Mouse (Mus musculus): ENCODE data around the gene Smim20. TPM values are rescaled to one million over a fixed set of nuclear protein-coding genes. Genes with fewer than 3 reads are reported as not detected.

The Smim20 gene
- polyA plus RNA-seq, 1 experiment = 23.9 TPM

- WGBS = 76% methylated on average over 7 of the region's 7 CpGs
- DNase-seq (ENCODE audit: low read depth in 1 of 2, low spot score in 2 of 2) = no peak
- H3K27me3 ChIP-seq (ENCODE audit: control insufficient read depth, insufficient read depth, low read length) = no peaks in the 10 kb centered on the region
- no peak overlapping the region for H3K27ac ChIP-seq (ENCODE audit: insufficient read depth, low read length)
- H3K36me3 ChIP-seq (ENCODE audit: control insufficient read depth, insufficient read depth, low read length) = no peaks in the 10 kb centered on the region
- H3K4me1 ChIP-seq (ENCODE audit: control insufficient read depth, insufficient read depth, insufficient read length) = no peaks in the 10 kb centered on the region
- no peak for TF ChIP-seq CTCF (IDR thresholded peaks at IDR 0.05; ENCODE audit: extremely low read depth, insufficient read depth, insufficient read length, insufficient replicate concordance)
- TF ChIP-seq POLR2A (IDR thresholded peaks at IDR 0.05; ENCODE audit: low read depth, low read length) = no peak
- no peak overlapping the region for H3K4me3 ChIP-seq (ENCODE audit: extremely low read depth, insufficient read depth, insufficient read length)
Measured at GRCm38 (mm10) chr5:53317885-53318466, 51.1 kb downstream of the Smim20 start.

- WGBS = 88% methylated on average over 3 of the region's 3 CpGs
- no peaks in the 10 kb centered on the region for H3K4me1 ChIP-seq (ENCODE audit: control insufficient read depth, insufficient read depth, insufficient read length)
- no peak overlapping the region for H3K27ac ChIP-seq (ENCODE audit: insufficient read depth, low read length)
- H3K36me3 ChIP-seq (ENCODE audit: control insufficient read depth, insufficient read depth, low read length) = no peaks in the 10 kb centered on the region
- no peak for DNase-seq (ENCODE audit: low read depth in 1 of 2, low spot score in 2 of 2)
- no peak for TF ChIP-seq CTCF (IDR thresholded peaks at IDR 0.05; ENCODE audit: extremely low read depth, insufficient read depth, insufficient read length, insufficient replicate concordance)
- no peak for TF ChIP-seq POLR2A (IDR thresholded peaks at IDR 0.05; ENCODE audit: low read depth, low read length)
- H3K4me3 ChIP-seq (ENCODE audit: extremely low read depth, insufficient read depth, insufficient read length) = no peak overlapping the region
- no peaks in the 10 kb centered on the region for H3K27me3 ChIP-seq (ENCODE audit: control insufficient read depth, insufficient read depth, low read length)
Measured at GRCm38 (mm10) chr5:53320331-53320730, 53.4 kb downstream of the Smim20 start.

- no peaks in the 10 kb centered on the region for H3K27me3 ChIP-seq (ENCODE audit: control insufficient read depth, insufficient read depth, low read length)
- WGBS = 90% methylated on average over 9 of the region's 9 CpGs
Measured at GRCm38 (mm10) chr5:53321901-53322300, 55.0 kb downstream of the Smim20 start.

GRCm38 (mm10) chr5:53322471-53322870 is 55.6 kb downstream of the Smim20 start:
- no peaks in the 10 kb centered on the region for H3K4me1 ChIP-seq (ENCODE audit: control insufficient read depth, insufficient read depth, insufficient read length)
- 80% methylated on average over 11 of the region's 11 CpGs for WGBS
- no peak for DNase-seq (ENCODE audit: low read depth in 1 of 2, low spot score in 2 of 2)
- no peak overlapping the region for H3K4me3 ChIP-seq (ENCODE audit: extremely low read depth, insufficient read depth, insufficient read length)
- no peak overlapping the region for H3K27ac ChIP-seq (ENCODE audit: insufficient read depth, low read length)
- H3K27me3 ChIP-seq (ENCODE audit: control insufficient read depth, insufficient read depth, low read length) = no peaks in the 10 kb centered on the region
- TF ChIP-seq POLR2A (IDR thresholded peaks at IDR 0.05; ENCODE audit: low read depth, low read length) = no peak
- no peak for TF ChIP-seq CTCF (IDR thresholded peaks at IDR 0.05; ENCODE audit: extremely low read depth, insufficient read depth, insufficient read length, insufficient replicate concordance)
- no peaks in the 10 kb centered on the region for H3K36me3 ChIP-seq (ENCODE audit: control insufficient read depth, insufficient read depth, low read length)

More at GRCm38 (mm10) chr5:53321901-53322300, 55.0 kb downstream of the Smim20 start:
- DNase-seq (ENCODE audit: low read depth in 1 of 2, low spot score in 2 of 2) = no peak
- Histone ChIP-seq H3K36me3 (ENCODE audit: control insufficient read depth, insufficient read depth, low read length) (no peaks in the 10 kb centered on the region), H3K27ac (ENCODE audit: insufficient read depth, low read length) (no peak overlapping the region), H3K4me3 (ENCODE audit: extremely low read depth, insufficient read depth, insufficient read length) (no peak overlapping the region), H3K4me1 (ENCODE audit: control insufficient read depth, insufficient read depth, insufficient read length) (no peaks in the 10 kb centered on the region)
- TF ChIP-seq POLR2A (IDR thresholded peaks at IDR 0.05; ENCODE audit: low read depth, low read length) = no peak
- TF ChIP-seq CTCF (IDR thresholded peaks at IDR 0.05; ENCODE audit: extremely low read depth, insufficient read depth, insufficient read length, insufficient replicate concordance) = no peak

GRCm38 (mm10) chr5:53323121-53323520 is 56.2 kb downstream of the Smim20 start:
- DNase-seq (ENCODE audit: low read depth in 1 of 2, low spot score in 2 of 2) = no peak
- no peak overlapping the region for H3K27ac ChIP-seq (ENCODE audit: insufficient read depth, low read length)
- H3K4me3 ChIP-seq (ENCODE audit: extremely low read depth, insufficient read depth, insufficient read length) = no peak overlapping the region
- H3K27me3 ChIP-seq (ENCODE audit: control insufficient read depth, insufficient read depth, low read length) = no peaks in the 10 kb centered on the region
- H3K36me3 ChIP-seq (ENCODE audit: control insufficient read depth, insufficient read depth, low read length) = no peaks in the 10 kb centered on the region
- no peak for TF ChIP-seq CTCF (IDR thresholded peaks at IDR 0.05; ENCODE audit: extremely low read depth, insufficient read depth, insufficient read length, insufficient replicate concordance)
- TF ChIP-seq POLR2A (IDR thresholded peaks at IDR 0.05; ENCODE audit: low read depth, low read length) = no peak
- H3K4me1 ChIP-seq (ENCODE audit: control insufficient read depth, insufficient read depth, insufficient read length) = no peaks in the 10 kb centered on the region
- 36% methylated on average over 7 of the region's 7 CpGs for WGBS

GRCm38 (mm10) chr5:53324256-53324655 is 57.4 kb downstream of the Smim20 start:
- Histone ChIP-seq H3K27me3 (ENCODE audit: control insufficient read depth, insufficient read depth, low read length) (no peaks in the 10 kb centered on the region), H3K27ac (ENCODE audit: insufficient read depth, low read length) (no peak overlapping the region), H3K4me1 (ENCODE audit: control insufficient read depth, insufficient read depth, insufficient read length) (no peaks in the 10 kb centered on the region), H3K36me3 (ENCODE audit: control insufficient read depth, insufficient read depth, low read length) (no peaks in the 10 kb centered on the region), H3K4me3 (ENCODE audit: extremely low read depth, insufficient read depth, insufficient read length) (no peak overlapping the region)
- 79% methylated on average over 3 of the region's 3 CpGs for WGBS
- no peak for DNase-seq (ENCODE audit: low read depth in 1 of 2, low spot score in 2 of 2)
- TF ChIP-seq POLR2A (IDR thresholded peaks at IDR 0.05; ENCODE audit: low read depth, low read length) (no peak), CTCF (IDR thresholded peaks at IDR 0.05; ENCODE audit: extremely low read depth, insufficient read depth, insufficient read length, insufficient replicate concordance) (no peak)

- H3K4me1 ChIP-seq (ENCODE audit: control insufficient read depth, insufficient read depth, insufficient read length) = no peaks in the 10 kb centered on the region
- no peak for DNase-seq (ENCODE audit: low read depth in 1 of 2, low spot score in 2 of 2)
- H3K4me3 ChIP-seq (ENCODE audit: extremely low read depth, insufficient read depth, insufficient read length) = no peak overlapping the region
- no peaks in the 10 kb centered on the region for H3K27me3 ChIP-seq (ENCODE audit: control insufficient read depth, insufficient read depth, low read length)
- H3K36me3 ChIP-seq (ENCODE audit: control insufficient read depth, insufficient read depth, low read length) = no peaks in the 10 kb centered on the region
- 82% methylated on average over 6 of the region's 6 CpGs for WGBS
- no peak overlapping the region for H3K27ac ChIP-seq (ENCODE audit: insufficient read depth, low read length)
- TF ChIP-seq POLR2A (IDR thresholded peaks at IDR 0.05; ENCODE audit: low read depth, low read length) (no peak), CTCF (IDR thresholded peaks at IDR 0.05; ENCODE audit: extremely low read depth, insufficient read depth, insufficient read length, insufficient replicate concordance) (no peak)
Measured at GRCm38 (mm10) chr5:53324791-53325190, 57.9 kb downstream of the Smim20 start.

Measured in spleen, adult 2 months (tissue).